Comparison of ENCODE assay signal across 10 mouse cellular contexts in the genomic region with DNA sequence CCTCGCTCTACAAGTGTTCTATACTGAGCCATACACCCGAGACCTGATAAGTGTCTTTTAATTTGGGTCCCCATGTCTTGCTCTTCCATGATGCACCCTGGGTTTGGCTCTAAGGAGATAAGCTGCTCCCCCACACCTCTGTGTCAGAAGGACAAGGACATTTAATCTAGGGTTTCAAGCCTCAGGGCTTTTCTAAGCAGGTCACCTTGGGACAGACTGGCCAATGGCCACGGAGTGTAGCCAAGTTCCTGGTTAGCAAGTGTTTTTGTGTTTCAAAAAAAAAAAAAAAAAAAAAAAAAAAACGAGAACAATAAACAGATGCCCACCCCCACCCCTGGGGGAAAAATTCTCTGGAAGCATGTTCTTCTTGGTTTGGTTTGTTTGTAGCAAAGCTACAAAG. TPM values are rescaled to one million over a fixed set of nuclear protein-coding genes. Genes with fewer than 3 reads are reported as not detected.
DNase-seq lines count a peak whose midpoint lies in the region; ATAC-seq and TF ChIP-seq lines count a peak whose summit lies in the region.
"Had no signal": no experiment of that assay in that cellular context is flagged by ENCODE, and none has a peak within 500 bp of the region (broad histone marks: within the 10 kb centered on the region; RNA-seq: fewer than 3 reads in every experiment).

No protein-coding gene starts in this region.

- TF ChIP-seq EP300 in lung, postnatal 0 days (IDR thresholded peaks at IDR 0.05) = no peak

- DNase-seq in adrenal gland, adult 2 months = peak; percentile 68
- no peak for DNase-seq in adrenal gland, adult 18-20 months (ENCODE audit: low spot score in 2 of 2)
- DNase-seq in lung, postnatal 36 days = peak; percentile 72
- no peak for DNase-seq in lung, postnatal 0 days (ENCODE audit: low spot score)
- peak; percentile 84 for DNase-seq in kidney, adult 9 months
- no peak for DNase-seq in hindbrain, embryonic 10.5 days (ENCODE audit: low spot score)
- DNase-seq in left cerebral cortex, postnatal 25 days (ENCODE audit: low spot score in 2 of 2) = no peak
- no peak for DNase-seq in spleen, adult 12 weeks (ENCODE audit: low spot score)

- H3K27ac ChIP-seq in lung, postnatal 0 days (ENCODE audit: low read length) = no peak overlapping the region
- no peak overlapping the region for H3K27ac ChIP-seq in hindbrain, embryonic 10.5 days

- H3K9me3 ChIP-seq in lung, postnatal 0 days (ENCODE audit: low read length) = no peaks in the 10 kb centered on the region
- no peaks in the 10 kb centered on the region for H3K9me3 ChIP-seq in hindbrain, embryonic 10.5 days

- ATAC-seq in lung, postnatal 0 days = no peak

- H3K4me2 ChIP-seq in lung, postnatal 0 days (replicated peaks; ENCODE audit: low read depth, low read length) = no peak overlapping the region

- no peaks in the 10 kb centered on the region for H3K36me3 ChIP-seq in lung, postnatal 0 days (ENCODE audit: insufficient read depth, low read length)
- no peaks in the 10 kb centered on the region for H3K36me3 ChIP-seq in hindbrain, embryonic 10.5 days

- H3K9ac ChIP-seq in lung, postnatal 0 days (replicated peaks; ENCODE audit: low read depth) = no peak overlapping the region

- 84% methylated on average over 4 of the region's 4 CpGs for WGBS in lung, postnatal 0 days
- 89% methylated on average over 4 of the region's 4 CpGs for WGBS in hindbrain, embryonic 10.5 days

- TF ChIP-seq CTCF in lung, postnatal 0 days (IDR thresholded peaks at IDR 0.05) = no peak

- H3K4me1 ChIP-seq in lung, postnatal 0 days (ENCODE audit: insufficient read depth, low read depth, low read length) = peaks cover 23% of the 10 kb centered on the region
- peaks cover 25% of the 10 kb centered on the region for H3K4me1 ChIP-seq in hindbrain, embryonic 10.5 days (replicated peaks)

- no peaks in the 10 kb centered on the region for H3K27me3 ChIP-seq in lung, postnatal 0 days (replicated peaks; ENCODE audit: insufficient read depth, low read length)
- H3K27me3 ChIP-seq in hindbrain, embryonic 10.5 days (ENCODE audit: insufficient read depth, poor library complexity, severe bottlenecking) = no peaks in the 10 kb centered on the region

- intact Hi-C loops in left cerebral cortex, postnatal 25 days (cut with DNase I) = no loop called here

- H3K4me3 ChIP-seq in lung, postnatal 0 days (ENCODE audit: low read depth, low read length) = no peak overlapping the region
- H3K4me3 ChIP-seq in hindbrain, embryonic 10.5 days = no peak overlapping the region

RNA-seq across cellular contexts. Expression of gene Klf13, which starts 9.6 kb away (rescaled TPM):
- 10 to 100 TPM; 67.0 to 77.8 TPM for total RNA-seq in adrenal gland, adult 2 months (2021)
- polyA plus RNA-seq in adrenal gland, adult 2 months (2012; rRNA removed) = 69.2 and 87.7 TPM in 2 replicates
- total RNA-seq in adrenal gland, adult 18-20 months (2021) = 10 to 100 TPM; 52.5 to 58.4 TPM
- polyA plus RNA-seq in lung, postnatal 0 days (2015; fragmentation: Nextera tagmentation; extraction: Ambion mirVana) = 78.2 and 89.0 TPM in 2 replicates
- 31.7 and 33.4 TPM in 2 replicates for polyA plus RNA-seq in hindbrain, embryonic 10.5 days (2016; fragmentation: Nextera tagmentation; extraction: Ambion mirVana)
- total RNA-seq in left cerebral cortex, postnatal 25 days (2021) = 100 to 1,000 TPM; 161 to 167 TPM

RNA-seq across cellular contexts. Expression of gene E030018B13Rik, which starts 12.4 kb away (rescaled TPM):
- total RNA-seq in adrenal gland, adult 2 months (2021) = not detected
- polyA plus RNA-seq in adrenal gland, adult 2 months (2012; rRNA removed) = not detected in 2 replicates
- total RNA-seq in adrenal gland, adult 18-20 months (2021) = not detected
- polyA plus RNA-seq in lung, postnatal 0 days (2015; fragmentation: Nextera tagmentation; extraction: Ambion mirVana) = 0.18 and 0.27 TPM in 2 replicates
- not detected in 2 replicates for polyA plus RNA-seq in hindbrain, embryonic 10.5 days (2016; fragmentation: Nextera tagmentation; extraction: Ambion mirVana)
- not detected for total RNA-seq in left cerebral cortex, postnatal 25 days (2021)
- polyA plus RNA-seq: embryonic facial prominence, embryonic 11.5 days; small intestine, adult 2 months had no signal

Comparison
In these comparisons a context has a peak if more than half of its experiments do, and no peak if none do; other contexts are left out.
1. DNase-seq: peak in adrenal gland, adult 2 months (single experiment), lung, postnatal 36 days (single experiment) and kidney, adult 9 months (single experiment); none in adrenal gland, adult 18-20 months (0 of 2), lung, postnatal 0 days (single experiment), hindbrain, embryonic 10.5 days (single experiment), left cerebral cortex, postnatal 25 days (0 of 2) and spleen, adult 12 weeks (single experiment).